Mouse (Mus musculus) forebrain, embryonic 12.5 days (tissue): ENCODE measurements around the gene Ptprj. TPM values are rescaled to one million over a fixed set of nuclear protein-coding genes. Genes with fewer than 3 reads are reported as not detected.

Experiments
- ATAC-seq: fragments of 200-750 bp; cut with Nextera tagmentation; 2 replicates; pipeline ENCODE4 v1.8.0; 2017; ENCODE audit warnings: moderate TSS enrichment; ENCODE audit not compliant: low FRiP score
- H3K27ac ChIP-seq: fragments of 300-500 bp; sonication (generic); 2 replicates; pipeline ENCODE4 v1.5.1; 2016; ENCODE audit warnings: mild to moderate bottlenecking
- H3K27me3 ChIP-seq: fragments of 300-500 bp; sonication (generic); 2 replicates; pipeline ENCODE4 v1.6.1; 2016; ENCODE audit warnings: mild to moderate bottlenecking
- H3K36me3 ChIP-seq: fragments of 300-500 bp; sonication (generic); replicated peaks from 2 replicates; pipeline ENCODE4 v1.6.1; 2016; ENCODE audit warnings: mild to moderate bottlenecking
- H3K4me1 ChIP-seq: fragments of 300-500 bp; sonication (generic); 2 replicates; pipeline ENCODE4 v1.6.1; 2016
- H3K4me2 ChIP-seq: fragments of 300-500 bp; sonication (generic); 2 replicates; pipeline ENCODE4 v1.6.1; 2016; ENCODE audit warnings: mild to moderate bottlenecking, moderate library complexity
- H3K4me3 ChIP-seq: fragments of 300-500 bp; sonication (generic); replicated peaks from 2 replicates; pipeline ENCODE4 v1.5.1; 2016; ENCODE audit warnings: mild to moderate bottlenecking
- H3K9ac ChIP-seq: fragments of 300-500 bp; sonication (generic); 2 replicates; pipeline ENCODE4 v1.6.1; 2016; ENCODE audit warnings: mild to moderate bottlenecking
- H3K9me3 ChIP-seq: fragments of 300-500 bp; sonication (generic); 2 replicates; pipeline ENCODE4 v1.6.1; 2016
- WGBS: fragments of 180-500 bp; shearing (Covaris S2); methylation state at CpG from one replicate; pipeline ENCODE4 v1.1.7; 2016; 5-methylcytosine and 5-hydroxymethylcytosine counted together
- polyA plus RNA-seq: library from polyadenylated mRNA; unstranded; fragments of >200 nt; fragmentation: Nextera tagmentation; extraction: Ambion mirVana; gene quantifications from 2 replicates; pipeline ENCODE4 v1.2.1, GENCODE M21; 2016

Ptprj gene
- polyA plus RNA-seq, 1 experiment from 2014 or later, result 2.1 TPM

GRCm38 (mm10) chr2:90550656-90551055, 29.8 kb downstream of the Ptprj start:
- no peak overlapping the region for H3K4me2 ChIP-seq
- 94% methylated on average over 6 of the region's 6 CpGs for WGBS
- no peak overlapping the region for H3K4me3 ChIP-seq
- H3K9ac ChIP-seq, result no peak overlapping the region
- no peak for ATAC-seq
- no peaks in the 10 kb centered on the region for H3K36me3 ChIP-seq
- H3K4me1 ChIP-seq, result 0 out of 2 replicates have a peak, but pooled peaks cover 3% of the 10 kb centered on the region
- no peaks in the 10 kb centered on the region for H3K27me3 ChIP-seq
- no peaks in the 10 kb centered on the region for H3K9me3 ChIP-seq
- H3K27ac ChIP-seq, result no peak overlapping the region

GRCm38 (mm10) chr2:90548541-90548940, 31.9 kb downstream of the Ptprj start:
- Histone ChIP-seq H3K36me3 (no peaks in the 10 kb centered on the region), H3K9ac (no peak overlapping the region), H3K4me2 (no peak overlapping the region), H3K4me1 (0 out of 2 replicates have a peak, but pooled peaks cover 9% of the 10 kb centered on the region), H3K27ac (no peak overlapping the region), H3K9me3 (no peaks in the 10 kb centered on the region), H3K4me3 (no peak overlapping the region), H3K27me3 (no peaks in the 10 kb centered on the region)
- 93% methylated on average over 5 of the region's 5 CpGs for WGBS
- ATAC-seq, result no peak

GRCm38 (mm10) chr2:90547144-90547609, 33.3 kb downstream of the Ptprj start:
- H3K4me3 ChIP-seq, result no peak overlapping the region
- no peak overlapping the region for H3K9ac ChIP-seq
- no peaks in the 10 kb centered on the region for H3K9me3 ChIP-seq
- WGBS, result 88% methylated on average over 5 of the region's 5 CpGs
- no peaks in the 10 kb centered on the region for H3K27me3 ChIP-seq
- H3K4me2 ChIP-seq, result no peak overlapping the region
- 0 out of 2 replicates have a peak, but pooled peaks cover 9% of the 10 kb centered on the region for H3K4me1 ChIP-seq
- H3K27ac ChIP-seq, result no peak overlapping the region
- H3K36me3 ChIP-seq, result no peaks in the 10 kb centered on the region
- ATAC-seq, result no peak

GRCm38 (mm10) chr2:90545261-90545660, 35.2 kb downstream of the Ptprj start:
- Histone ChIP-seq H3K4me2 (no peak overlapping the region), H3K36me3 (no peaks in the 10 kb centered on the region), H3K27ac (no peak overlapping the region), H3K4me1 (0 out of 2 replicates have a peak, but pooled peaks cover 9% of the 10 kb centered on the region), H3K9ac (no peak overlapping the region), H3K27me3 (no peaks in the 10 kb centered on the region), H3K4me3 (no peak overlapping the region), H3K9me3 (no peaks in the 10 kb centered on the region)
- WGBS, result 36% methylated on average over 5 of the region's 5 CpGs
- no peak for ATAC-seq

GRCm38 (mm10) chr2:90543989-90544388, 36.5 kb downstream of the Ptprj start:
- WGBS, result 96% methylated on average over 3 of the region's 3 CpGs

GRCm38 (mm10) chr2:90543106-90543702, 37.2 kb downstream of the Ptprj start:
- Histone ChIP-seq H3K4me3 (no peak overlapping the region), H3K9ac (no peak overlapping the region), H3K27me3 (no peaks in the 10 kb centered on the region), H3K4me1 (0 out of 2 replicates have a peak, but pooled peaks cover 9% of the 10 kb centered on the region), H3K9me3 (no peaks in the 10 kb centered on the region), H3K36me3 (no peaks in the 10 kb centered on the region), H3K4me2 (no peak overlapping the region), H3K27ac (no peak overlapping the region)
- no peak for ATAC-seq
- WGBS, result 91% methylated on average over 6 of the region's 6 CpGs

More at GRCm38 (mm10) chr2:90543989-90544388, 36.5 kb downstream of the Ptprj start:
- no peak overlapping the region for H3K9ac ChIP-seq
- no peaks in the 10 kb centered on the region for H3K9me3 ChIP-seq
- H3K4me3 ChIP-seq, result no peak overlapping the region
- no peaks in the 10 kb centered on the region for H3K27me3 ChIP-seq
- no peak overlapping the region for H3K4me2 ChIP-seq
- H3K4me1 ChIP-seq, result 0 out of 2 replicates have a peak, but pooled peaks cover 9% of the 10 kb centered on the region
- no peak for ATAC-seq
- H3K27ac ChIP-seq, result no peak overlapping the region
- H3K36me3 ChIP-seq, result no peaks in the 10 kb centered on the region

GRCm38 (mm10) chr2:90542656-90543055, 37.8 kb downstream of the Ptprj start:
- H3K4me1 ChIP-seq, result 0 out of 2 replicates have a peak, but pooled peaks cover 9% of the 10 kb centered on the region
- H3K9me3 ChIP-seq, result no peaks in the 10 kb centered on the region
- no peaks in the 10 kb centered on the region for H3K36me3 ChIP-seq
- H3K4me3 ChIP-seq, result no peak overlapping the region
- 95% methylated on average over 2 of the region's 2 CpGs for WGBS
- H3K27ac ChIP-seq, result no peak overlapping the region
- H3K27me3 ChIP-seq, result no peaks in the 10 kb centered on the region
- no peak for ATAC-seq
- no peak overlapping the region for H3K4me2 ChIP-seq
- no peak overlapping the region for H3K9ac ChIP-seq

GRCm38 (mm10) chr2:90539206-90539605, 41.2 kb downstream of the Ptprj start:
- no peaks in the 10 kb centered on the region for H3K27me3 ChIP-seq
- WGBS, result 81% methylated on average over 4 of the region's 4 CpGs
- H3K4me2 ChIP-seq, result no peak overlapping the region
- H3K36me3 ChIP-seq, result no peaks in the 10 kb centered on the region
- H3K9me3 ChIP-seq, result no peaks in the 10 kb centered on the region
- H3K9ac ChIP-seq, result no peak overlapping the region
- no peak overlapping the region for H3K27ac ChIP-seq
- H3K4me3 ChIP-seq, result no peak overlapping the region
- no peak for ATAC-seq
- peaks cover 12% of the 10 kb centered on the region for H3K4me1 ChIP-seq

GRCm38 (mm10) chr2:90537244-90537643, 43.2 kb downstream of the Ptprj start:
- Histone ChIP-seq H3K9ac (no peak overlapping the region), H3K9me3 (no peaks in the 10 kb centered on the region), H3K36me3 (no peaks in the 10 kb centered on the region), H3K27ac (no peak overlapping the region), H3K4me3 (no peak overlapping the region), H3K4me1 (peaks cover 12% of the 10 kb centered on the region), H3K4me2 (no peak overlapping the region), H3K27me3 (no peaks in the 10 kb centered on the region)
- 70% methylated on average over 4 of the region's 4 CpGs for WGBS
- no peak for ATAC-seq

- Histone ChIP-seq H3K9ac (no peak overlapping the region), H3K27ac (no peak overlapping the region), H3K4me1 (peaks cover 12% of the 10 kb centered on the region), H3K9me3 (no peaks in the 10 kb centered on the region), H3K27me3 (no peaks in the 10 kb centered on the region), H3K4me3 (no peak overlapping the region), H3K4me2 (no peak overlapping the region), H3K36me3 (no peaks in the 10 kb centered on the region)
- no peak for ATAC-seq
- 51% methylated on average over 9 of the region's 9 CpGs for WGBS
Measured at GRCm38 (mm10) chr2:90536555-90536954, 43.9 kb downstream of the Ptprj start.

GRCm38 (mm10) chr2:90534751-90535150, 45.7 kb downstream of the Ptprj start:
- Histone ChIP-seq H3K27me3 (no peaks in the 10 kb centered on the region), H3K27ac (no peak overlapping the region), H3K4me2 (no peak overlapping the region), H3K9me3 (no peaks in the 10 kb centered on the region), H3K9ac (no peak overlapping the region), H3K4me3 (no peak overlapping the region), H3K36me3 (no peaks in the 10 kb centered on the region), H3K4me1 (peaks cover 12% of the 10 kb centered on the region)
- no peak for ATAC-seq
- WGBS, result 90% methylated on average over 6 of the region's 6 CpGs

GRCm38 (mm10) chr2:90533944-90534343, 46.5 kb downstream of the Ptprj start:
- WGBS, result 96% methylated on average over 7 of the region's 7 CpGs
- no peaks in the 10 kb centered on the region for H3K36me3 ChIP-seq
- no peak overlapping the region for H3K27ac ChIP-seq
- peaks cover 12% of the 10 kb centered on the region for H3K4me1 ChIP-seq
- no peaks in the 10 kb centered on the region for H3K27me3 ChIP-seq
- ATAC-seq, result no peak
- no peak overlapping the region for H3K9ac ChIP-seq
- no peak overlapping the region for H3K4me2 ChIP-seq
- H3K9me3 ChIP-seq, result no peaks in the 10 kb centered on the region
- H3K4me3 ChIP-seq, result no peak overlapping the region

- H3K27ac ChIP-seq, result no peak overlapping the region
- peaks cover 12% of the 10 kb centered on the region for H3K4me1 ChIP-seq
- H3K4me3 ChIP-seq, result no peak overlapping the region
- H3K9me3 ChIP-seq, result no peaks in the 10 kb centered on the region
- no peak overlapping the region for H3K9ac ChIP-seq
- 91% methylated on average over 5 of the region's 5 CpGs for WGBS
- no peaks in the 10 kb centered on the region for H3K27me3 ChIP-seq
- no peak for ATAC-seq
- H3K4me2 ChIP-seq, result no peak overlapping the region
- no peaks in the 10 kb centered on the region for H3K36me3 ChIP-seq
Measured at GRCm38 (mm10) chr2:90532095-90532494, 48.4 kb downstream of the Ptprj start.
